Mouse (Mus musculus) kidney, adult 9 months (tissue): ENCODE measurements around the gene Fkbpl.

Experiments used
- DNase-seq: peaks from one replicate; pipeline ENCODE4 v3.0.0; 2022

The Fkbpl gene

DNA sequence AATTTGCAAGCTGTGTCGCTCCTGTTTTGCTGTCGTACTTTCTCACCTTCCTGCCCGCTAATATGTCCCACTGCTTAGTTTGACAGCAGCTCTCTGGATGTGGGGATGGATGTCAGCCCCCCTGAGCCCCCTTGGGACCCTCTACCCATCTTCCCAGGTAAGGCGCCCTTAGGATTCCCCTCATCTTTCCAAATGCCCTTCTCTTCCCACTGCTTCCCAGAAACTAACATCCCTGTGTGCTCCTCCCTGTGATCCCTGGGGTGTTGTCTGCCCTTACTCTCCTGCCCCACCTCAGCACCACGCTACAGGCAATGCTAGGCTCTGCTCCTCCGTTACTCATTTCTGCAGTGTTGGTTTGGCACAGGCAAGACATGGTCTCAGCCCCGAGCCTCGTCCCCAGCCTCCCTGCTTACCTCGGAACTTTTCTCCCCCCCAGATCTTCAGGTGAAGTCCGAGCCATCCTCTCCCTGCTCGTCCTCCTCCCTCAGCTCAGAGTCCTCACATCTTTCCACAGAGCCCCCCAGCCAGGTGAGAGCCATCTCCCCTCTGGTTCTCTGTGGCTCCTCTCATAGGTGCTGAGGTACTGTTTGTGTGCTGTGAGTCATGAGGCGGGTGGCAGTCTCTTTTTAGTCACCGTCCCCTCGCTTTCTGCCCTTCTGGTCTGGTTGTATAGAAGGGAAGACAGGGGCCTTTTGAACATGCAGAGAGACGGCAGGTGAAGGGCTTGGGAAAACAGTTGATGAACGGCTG is 3.8 kb downstream of the Fkbpl start:
- no peak for DNase-seq

DNA sequence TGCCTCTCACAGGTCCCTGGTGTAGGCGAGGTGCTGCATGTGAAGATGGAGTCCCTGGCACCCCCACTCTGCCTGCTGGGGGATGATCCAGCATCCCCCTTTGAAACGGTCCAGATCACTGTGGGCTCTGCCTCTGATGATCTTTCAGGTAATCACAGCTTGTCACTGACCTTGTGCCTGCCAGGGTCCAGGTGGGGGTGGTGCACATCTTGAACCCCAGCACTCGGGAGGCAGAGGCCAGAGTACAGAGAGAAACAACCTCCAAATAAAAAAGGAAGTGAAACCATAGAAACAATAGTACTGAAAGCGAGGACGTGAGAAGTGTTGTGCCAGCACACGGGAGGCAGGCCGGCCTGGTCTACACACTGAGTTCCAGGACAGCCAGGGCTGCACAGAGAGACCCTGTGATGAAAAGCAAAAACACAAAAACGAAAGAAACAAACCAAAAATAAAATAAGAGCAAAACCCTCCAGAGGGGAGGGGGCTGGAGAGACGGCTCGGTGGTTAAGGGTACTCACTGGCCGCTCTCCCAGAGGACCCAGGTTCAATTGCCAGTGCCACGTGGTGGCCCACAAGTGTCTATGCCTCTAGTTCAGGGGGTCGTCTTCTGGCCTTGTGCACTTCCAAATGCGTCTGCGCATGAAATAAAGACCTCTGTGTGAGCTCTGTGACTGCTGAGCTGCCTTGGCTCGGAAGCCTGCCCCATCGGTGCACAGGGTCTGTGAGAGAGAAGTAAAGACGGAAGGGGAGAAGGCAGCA is 4.7 kb downstream of the Fkbpl start:
- DNase-seq: no peak

DNA sequence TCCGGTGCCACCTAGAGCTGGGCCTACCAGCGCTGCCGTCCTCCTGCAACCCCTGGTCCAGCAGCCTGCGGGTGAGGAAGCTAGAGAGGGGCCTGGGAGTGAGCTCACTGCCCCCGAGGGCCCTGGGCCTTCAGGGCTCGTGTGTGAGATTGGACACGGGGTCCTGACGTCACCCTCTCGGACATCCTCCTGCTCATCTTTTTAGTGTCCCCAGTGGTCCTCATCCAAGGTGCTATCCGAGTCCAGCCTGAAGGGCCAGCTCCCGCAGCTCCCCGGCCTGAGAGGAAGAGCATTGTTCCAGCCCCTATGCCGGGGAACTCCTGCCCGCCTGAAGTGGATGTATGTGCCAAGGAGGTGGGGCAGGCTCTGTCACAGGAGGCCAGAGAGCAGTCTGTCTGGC is 6.2 kb downstream of the Fkbpl start:
- DNase-seq: peak; percentile 14

DNA sequence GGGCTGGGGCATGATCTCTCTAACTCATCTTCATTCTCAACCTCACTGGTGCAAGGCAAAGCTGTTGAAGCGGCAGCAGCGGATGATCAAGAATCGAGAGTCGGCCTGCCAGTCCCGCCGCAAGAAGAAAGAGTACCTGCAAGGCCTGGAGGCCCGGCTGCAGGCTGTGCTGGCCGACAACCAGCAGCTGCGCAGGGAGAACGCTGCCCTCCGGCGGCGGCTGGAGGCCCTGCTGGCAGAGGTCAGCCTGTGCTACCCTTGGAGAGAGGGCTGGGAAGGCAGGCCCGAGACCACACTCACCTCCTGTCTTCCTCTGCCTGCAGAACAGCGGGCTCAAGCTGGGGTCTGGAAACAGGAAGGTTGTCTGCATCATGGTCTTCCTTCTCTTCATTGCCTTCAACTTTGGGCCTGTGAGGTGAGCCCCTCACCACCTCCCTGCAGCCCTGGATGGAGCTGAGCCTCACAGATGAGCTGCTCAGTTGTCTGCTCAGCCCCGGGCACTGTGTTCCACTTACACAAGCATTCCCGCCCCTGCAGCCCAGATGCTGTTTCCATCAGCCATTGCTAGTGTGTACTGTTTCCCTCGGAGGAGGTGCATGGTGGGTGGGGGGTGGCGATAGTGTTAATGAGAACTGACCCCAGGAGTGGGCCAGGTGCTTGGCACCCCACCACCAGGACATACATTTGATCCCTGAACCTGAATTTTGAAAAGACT is 7.1 kb downstream of the Fkbpl start:
- DNase-seq: peak; percentile 69

DNA sequence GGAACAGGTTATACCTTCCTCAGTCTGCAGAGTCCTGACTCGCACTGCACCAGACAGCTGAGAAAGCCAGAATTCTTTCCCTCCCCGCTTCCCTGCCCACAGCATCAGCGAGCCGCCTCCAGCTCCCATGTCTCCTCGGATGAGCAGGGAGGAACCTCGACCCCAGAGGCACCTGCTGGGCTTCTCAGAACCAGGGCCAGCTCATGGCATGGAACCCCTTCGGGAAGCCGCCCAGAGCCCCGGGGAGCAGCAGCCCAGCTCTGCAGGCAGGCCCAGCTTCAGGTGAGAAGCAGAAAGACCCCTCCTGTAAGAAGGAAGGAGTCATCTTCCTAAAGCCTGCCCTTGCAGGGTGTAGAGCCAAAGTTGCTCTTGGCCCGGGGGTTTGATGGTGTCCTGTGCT is 8.0 kb downstream of the Fkbpl start:
- DNase-seq: no peak

DNA sequence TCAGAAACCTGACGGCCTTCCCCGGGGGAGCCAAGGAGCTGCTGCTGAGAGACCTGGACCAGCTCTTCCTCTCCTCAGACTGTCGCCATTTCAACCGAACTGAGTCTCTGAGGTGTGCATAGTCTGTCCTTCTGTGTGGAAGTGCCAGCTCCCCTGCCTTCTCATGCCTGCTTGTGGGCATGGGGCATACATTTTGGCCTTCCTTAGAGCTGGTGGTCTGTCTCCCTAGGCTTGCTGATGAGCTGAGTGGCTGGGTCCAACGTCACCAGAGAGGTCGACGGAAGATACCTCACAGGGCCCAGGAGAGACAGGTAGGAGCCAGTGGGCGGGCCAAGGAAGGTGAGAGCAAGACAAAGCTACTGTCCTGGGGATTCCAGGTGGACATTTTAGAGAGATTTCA is 8.4 kb downstream of the Fkbpl start:
- DNase-seq: no peak

DNA sequence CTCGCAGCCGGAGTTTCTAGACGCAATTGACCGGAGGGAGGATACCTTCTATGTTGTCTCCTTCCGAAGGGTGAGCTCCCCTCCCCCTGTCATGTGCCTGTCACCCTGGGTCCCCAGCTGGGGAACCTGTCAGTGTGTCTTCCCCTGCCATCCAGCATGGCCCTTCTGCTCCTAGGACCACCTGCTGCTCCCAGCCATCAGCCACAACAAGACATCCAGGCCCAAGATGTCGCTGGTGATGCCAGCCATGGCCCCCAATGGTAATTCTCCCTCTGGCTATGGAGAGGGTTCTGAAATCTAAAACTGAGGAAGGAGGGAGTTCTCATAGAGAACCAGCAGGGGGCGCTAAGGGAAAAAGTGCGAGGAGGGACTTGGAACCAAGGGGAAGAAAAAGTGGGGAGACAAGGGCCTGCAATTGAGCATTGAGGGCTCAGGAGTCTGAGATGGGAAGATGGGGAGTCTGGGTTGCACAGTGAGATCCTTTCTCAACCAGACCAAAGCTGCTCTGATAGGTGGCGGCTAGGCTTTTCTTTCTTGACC is 9.3 kb downstream of the Fkbpl start:
- DNase-seq: peak; percentile 67

DNA sequence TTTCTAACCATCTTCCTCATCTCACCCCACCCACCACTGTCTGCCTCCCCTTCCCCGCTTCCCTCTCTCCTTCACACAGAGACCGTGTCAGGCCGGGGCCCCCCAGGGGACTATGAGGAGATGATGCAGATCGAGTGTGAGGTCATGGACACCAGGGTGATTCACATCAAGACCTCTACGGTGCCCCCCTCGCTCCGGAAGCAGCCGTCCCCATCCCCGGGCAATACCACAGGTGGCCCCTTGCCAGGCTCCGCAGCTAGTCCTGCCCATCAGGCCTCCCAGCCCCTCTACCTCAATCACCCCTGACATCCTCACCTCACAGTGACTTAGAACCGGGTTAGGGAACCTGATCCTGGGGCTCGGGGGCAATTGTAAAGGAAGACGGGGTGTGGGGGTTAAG is 9.8 kb downstream of the Fkbpl start:
- DNase-seq: no peak

DNA sequence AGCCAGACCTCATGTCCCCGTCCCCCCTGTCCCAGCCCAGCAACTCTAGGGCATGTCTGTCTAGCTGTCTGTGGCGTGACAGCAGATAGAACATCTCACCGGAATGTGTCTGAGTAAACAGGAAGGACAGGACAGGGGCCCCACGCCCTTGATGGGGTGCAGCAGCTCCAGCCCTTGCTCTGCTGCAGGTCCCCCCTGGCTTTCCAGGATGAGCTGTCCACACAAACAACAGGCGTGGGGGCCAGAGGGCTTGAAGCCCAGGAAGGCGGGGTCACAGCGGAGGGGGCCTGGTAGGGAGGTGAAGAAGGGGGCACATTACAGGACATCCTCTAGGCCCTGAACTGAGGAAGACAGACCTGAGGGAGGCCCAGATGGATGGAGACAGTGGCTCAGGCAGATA is 10.6 kb downstream of the Fkbpl start:
- DNase-seq: peak; percentile 73

DNA sequence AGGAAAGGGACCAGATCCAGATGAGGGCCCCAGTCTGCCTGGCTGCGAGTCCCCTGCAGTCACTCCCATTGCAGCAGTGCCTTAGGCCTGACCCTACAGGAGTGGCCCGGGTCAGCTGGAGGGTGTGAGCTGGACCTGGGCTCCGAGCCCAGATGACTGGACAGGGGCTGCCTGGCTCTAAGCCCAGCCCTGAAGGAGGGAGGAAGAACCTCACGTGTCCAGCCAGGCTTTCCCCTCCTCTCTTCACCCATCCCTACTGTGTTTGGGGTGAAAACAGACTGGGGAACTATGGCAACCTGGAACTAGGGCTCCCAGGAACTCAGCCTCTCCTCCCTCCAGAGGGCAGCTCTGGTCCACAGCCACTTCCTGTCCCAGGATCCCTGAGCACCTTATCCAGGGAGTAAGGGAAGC is 11.0 kb downstream of the Fkbpl start:
- DNase-seq: peak; percentile 93

DNA sequence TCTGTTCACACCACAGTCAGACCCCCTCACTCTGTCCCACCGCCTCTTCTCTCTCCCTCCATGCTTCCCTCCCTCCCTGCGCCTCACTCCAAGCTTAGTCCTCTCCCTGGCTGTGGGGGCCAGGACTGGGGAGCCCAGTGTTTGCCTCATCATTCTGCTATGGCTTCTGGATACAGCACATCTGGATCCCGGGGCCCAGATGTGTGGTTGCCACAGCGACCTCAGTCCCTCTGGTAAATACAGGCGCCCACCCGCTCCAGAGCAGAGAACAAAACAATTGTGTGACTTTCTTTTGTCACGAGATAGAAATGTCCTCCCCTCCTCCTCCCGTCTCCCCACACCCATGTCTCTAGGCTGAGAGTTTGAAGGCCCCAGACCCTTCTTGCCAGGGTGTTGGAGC is 12.1 kb downstream of the Fkbpl start:
- DNase-seq: no peak

DNA sequence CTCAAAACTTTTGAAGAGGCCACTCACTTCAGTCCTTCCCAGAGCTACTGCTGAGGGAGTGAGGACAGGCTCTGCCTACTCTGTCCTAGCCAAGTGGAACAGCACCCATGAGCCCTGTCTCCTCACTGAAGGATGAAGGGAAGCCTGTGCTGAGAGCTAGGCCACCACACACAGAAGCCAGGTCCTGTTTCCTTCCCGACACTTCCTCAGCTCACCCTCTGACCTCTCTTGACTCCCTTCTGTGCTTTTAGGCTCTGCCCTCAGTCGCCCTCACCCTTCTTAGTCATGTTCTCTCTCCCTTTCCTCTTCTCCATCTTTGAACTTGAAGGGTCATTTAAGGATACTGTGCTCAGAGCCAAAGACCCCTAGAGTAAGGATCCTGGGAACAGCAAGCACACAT is 12.7 kb downstream of the Fkbpl start:
- DNase-seq: peak; percentile 19

DNA sequence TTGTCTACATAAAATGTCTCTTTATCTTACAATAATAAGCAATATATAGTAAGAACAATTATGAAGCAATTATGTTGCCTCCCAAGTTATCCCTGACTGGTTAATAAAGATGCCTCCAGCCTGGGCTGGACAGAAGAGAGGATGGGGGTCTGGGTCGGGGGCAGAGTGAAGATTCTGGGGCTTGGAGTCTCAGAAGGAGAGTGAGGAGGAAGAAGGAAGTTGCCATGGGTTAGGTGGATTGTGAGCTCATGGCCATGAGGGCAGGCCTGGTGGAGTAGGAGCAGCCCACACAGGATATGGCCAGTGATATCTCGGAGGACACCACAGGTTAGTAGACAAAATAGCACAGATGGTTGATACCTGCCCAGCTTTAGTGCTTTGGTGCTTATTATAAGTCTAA is 13.6 kb downstream of the Fkbpl start:
- DNase-seq: no peak

DNA sequence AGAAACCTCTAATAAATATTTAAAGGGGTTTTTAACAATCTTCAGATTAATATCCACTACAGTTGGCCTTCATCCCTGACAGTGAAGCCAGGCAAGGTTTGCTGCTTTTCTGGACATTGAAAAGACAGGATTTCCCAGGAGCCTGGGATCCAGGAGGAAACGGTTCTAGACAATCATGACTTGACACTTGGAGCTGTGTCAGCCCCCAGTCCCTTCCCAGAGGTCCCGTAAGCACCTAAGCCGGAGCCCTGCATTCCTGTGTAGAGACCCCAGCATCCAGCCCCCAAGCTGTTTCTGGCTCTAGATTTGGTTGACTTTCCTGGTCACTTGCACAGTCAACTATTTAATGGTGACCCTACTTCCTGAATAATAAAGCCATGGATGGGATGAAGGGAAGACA is 14.0 kb downstream of the Fkbpl start:
- DNase-seq: no peak

DNA sequence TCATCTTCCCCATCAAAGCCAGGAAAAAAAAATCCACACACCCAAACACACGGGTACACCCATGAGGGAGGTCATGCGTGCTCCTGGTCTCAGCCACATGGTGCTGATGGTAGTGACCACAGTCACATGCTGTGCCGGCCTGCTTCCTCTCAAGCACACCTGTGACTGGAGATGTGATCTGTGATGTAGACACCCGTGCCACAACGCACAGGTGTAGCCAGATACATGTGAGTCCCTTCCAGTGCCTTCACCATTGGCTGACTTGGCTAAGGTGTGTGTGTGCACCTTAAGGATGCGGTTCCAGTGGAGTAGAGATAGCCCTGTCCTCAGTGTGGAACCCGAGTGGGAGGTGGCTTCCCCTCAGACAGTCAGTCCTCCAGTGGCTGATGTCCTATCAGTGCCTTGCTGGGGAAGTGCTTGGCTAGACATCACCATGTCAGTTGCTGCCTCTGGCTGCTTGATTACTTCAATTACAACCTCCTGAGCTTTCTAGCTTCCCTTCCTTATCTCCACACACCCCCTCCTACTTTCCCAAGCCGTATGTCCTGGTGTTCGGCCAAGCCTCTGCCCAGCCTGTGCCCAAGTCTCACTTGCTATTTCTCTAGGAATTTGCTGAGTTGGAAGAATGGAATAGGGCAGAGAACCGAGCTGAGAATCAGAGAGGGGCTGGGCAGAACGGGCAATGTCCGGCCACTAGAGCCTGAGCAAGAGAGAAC is 14.8 kb downstream of the Fkbpl start:
- DNase-seq: peak; percentile 54

DNA sequence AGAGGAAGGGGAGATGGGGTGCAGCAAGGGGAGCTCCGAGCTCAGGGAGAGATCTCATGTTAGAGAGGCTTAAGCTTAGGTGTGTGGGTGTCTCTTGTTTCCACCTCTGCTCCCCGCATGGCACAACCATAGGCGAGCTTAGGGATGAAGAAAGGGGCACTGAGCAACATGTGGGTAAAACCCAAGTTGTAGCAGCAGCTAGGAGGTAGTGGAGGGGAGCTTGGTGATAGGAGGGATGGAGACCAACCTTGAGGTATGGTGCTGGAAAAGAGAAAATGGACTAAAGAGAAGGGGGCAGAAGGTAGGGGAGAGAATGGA is 15.3 kb downstream of the Fkbpl start:
- no peak for DNase-seq

DNA sequence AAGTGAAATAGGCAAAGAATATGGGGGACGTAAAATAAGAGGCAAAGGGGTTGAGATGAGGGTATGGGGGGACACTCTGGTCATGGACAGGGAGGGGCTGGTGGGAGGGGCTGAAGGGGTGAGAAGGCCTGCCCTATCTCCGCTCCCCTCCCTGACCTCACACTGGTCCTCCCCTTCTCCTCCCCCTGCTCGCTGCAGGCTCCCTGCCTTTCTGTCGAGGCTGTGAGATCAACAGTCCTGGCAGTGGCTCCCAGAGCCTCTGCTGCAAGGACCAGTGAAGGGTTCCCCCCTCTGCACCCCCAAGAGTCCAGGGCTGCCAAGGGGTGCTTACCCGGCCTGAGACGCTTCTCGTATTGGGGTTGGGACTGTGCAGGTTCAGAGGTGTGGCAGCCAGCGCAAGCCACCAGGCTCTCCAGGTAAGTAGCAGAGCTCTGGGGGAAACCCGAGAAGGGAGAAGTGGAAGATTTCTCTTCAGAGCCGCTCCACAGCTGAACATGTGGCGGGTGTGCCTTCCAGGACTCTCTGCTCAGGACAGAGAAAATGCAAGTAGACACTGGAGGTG is 15.8 kb downstream of the Fkbpl start:
- no peak for DNase-seq

DNA sequence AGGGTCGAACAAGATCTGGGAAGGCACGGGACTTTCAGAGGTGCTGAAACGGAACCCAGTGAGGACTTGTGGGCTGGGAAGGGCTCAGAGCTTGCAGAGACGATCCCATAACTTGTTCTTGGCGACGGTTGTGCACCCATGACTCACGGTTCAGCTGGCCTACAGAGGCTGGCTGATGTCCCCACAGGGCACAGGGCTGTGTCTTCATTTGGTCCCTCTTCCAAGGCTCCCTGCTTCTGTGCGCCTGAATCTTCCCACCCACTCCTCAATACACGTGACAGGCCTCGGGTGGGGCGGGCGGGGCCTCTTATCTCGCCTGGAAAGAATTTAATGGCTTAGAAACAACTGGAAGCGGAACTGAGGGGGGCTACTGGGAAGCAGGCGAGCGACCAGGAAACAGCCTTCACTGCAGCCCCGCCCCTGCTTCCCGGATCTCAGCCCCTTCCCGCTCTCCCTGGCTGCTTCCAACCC is 16.6 kb downstream of the Fkbpl start:
- peak; percentile 71 for DNase-seq

DNA sequence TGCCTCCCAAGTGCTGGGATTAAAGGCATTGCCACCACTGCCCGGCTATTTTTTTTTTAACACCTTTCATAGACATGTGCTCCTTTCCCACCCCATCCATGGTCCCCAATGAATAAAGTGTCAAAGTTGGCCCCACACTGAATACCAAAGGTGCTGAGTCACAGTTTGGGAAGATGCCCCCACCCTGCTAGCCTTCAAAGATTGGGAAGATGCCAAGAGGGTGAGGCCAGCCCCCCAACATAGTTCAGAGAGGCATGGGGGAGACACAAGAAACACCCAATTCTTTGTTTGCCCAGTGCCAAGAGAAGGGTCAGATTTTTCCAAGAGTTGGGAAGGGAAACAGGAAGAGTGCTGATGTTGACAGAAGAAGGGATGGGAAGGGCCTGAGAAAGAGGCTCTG is 17.9 kb downstream of the Fkbpl start:
- DNase-seq: no peak

DNA sequence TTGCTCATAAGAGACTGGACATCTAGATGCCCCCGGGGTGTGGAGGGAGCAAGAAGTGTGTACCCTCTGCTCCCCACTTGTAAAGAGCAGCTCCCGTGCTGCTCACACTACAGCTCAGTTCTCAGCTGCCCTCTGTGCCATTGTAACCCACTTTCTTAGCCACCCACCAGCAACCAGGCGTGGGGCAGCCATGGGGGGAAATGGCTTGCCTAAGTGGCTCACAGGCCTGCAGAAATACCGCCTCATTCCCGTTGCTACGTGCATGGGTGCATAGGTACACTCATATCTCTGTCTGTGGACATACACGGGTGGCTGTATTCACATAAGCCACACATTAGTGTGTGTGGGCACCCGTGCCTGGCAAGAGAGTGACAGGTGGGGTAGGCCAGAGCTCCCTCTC is 18.4 kb downstream of the Fkbpl start:
- no peak for DNase-seq

DNA sequence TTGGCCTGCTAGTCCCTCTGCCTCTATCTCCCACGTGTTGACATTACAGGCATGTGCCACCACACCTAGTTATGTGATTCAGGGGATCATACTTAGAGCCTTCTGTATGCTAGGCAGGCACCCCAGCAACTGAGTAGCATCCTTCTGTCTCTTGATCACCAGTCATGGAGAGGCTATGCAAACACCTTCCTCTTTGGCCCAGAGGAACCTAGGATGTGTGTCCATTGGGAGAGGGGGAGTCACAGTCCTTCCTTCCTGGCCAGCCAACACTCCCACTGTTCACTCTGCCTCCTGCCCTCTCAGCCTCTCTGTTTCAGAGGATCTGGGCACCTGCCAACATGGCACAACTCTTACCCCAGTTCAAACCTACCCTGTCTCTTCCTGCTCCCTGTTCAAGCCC is 19.0 kb downstream of the Fkbpl start:
- no peak for DNase-seq

DNA sequence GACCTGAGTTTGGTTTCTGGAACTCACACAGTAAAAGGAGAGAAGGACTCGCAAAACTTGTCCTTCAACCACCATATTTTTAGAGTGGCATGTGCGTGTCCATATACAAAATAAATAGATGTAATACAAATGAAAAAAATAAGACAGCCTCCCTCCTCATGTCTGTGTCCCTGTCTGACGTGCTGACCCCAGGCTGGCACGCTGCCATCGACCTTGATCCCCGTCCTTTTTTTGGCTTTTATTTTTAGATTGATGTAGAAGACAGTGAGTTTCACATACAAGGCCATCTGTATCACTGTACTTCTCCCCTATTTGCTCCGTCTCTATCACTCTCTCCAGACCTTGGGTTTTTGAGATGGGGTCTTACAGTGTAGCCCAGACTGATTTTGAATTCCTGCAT is 19.9 kb downstream of the Fkbpl start:
- no peak for DNase-seq

DNA sequence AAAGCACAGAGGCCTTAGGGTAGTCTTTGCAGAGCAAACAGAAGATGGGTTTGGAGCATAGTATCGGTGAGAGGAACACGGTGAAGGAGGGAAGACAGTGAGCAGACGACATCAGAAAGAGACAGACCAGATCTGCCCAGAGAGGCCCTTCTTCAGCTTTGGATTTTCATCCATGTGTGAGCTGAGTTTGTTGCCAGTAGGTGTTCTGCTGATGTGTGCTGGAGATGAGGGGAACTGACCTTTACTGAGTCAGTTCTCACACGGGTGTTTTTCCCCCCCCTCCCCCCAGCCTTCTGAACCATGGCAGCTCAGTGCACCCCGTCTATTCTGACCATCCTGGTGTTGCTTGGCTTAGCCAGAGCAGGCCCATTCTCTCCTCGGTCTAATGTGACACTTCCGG is 25.7 kb downstream of the Fkbpl start, which contains the start of gene Tnxb:
TSS of gene Tnxb (plus strand) at position 301 of the 400 bp plus-strand sequence.
- DNase-seq: no peak
